Mouse (Mus musculus) CH12.LX (cell line): ENCODE results near the gene Flt1.

Experiments
- BHLHE40 ChIP-seq: IDR thresholded peaks from 2 replicates; pipeline ENCODE4 v1.6.1; 2011; ENCODE audit warnings: mild to moderate bottlenecking, low read depth, low read length, improper control_type of control experiment
- EP300 ChIP-seq: IDR thresholded peaks from 2 replicates; pipeline ENCODE4 v1.6.1; 2011; ENCODE audit warnings: low read length, improper control_type of control experiment
- MAZ ChIP-seq: IDR thresholded peaks from 2 replicates; pipeline ENCODE4 v1.6.1; 2012; ENCODE audit warnings: low read depth, mild to moderate bottlenecking, inconsistent platforms, low read length, improper control_type of control experiment, moderate library complexity
- POLR2A ChIP-seq: IDR thresholded peaks from 2 replicates; pipeline ENCODE4 v1.6.1; 2011; ENCODE audit warnings: low read depth, mild to moderate bottlenecking, improper control_type of control experiment, low read length
- RAD21 ChIP-seq: IDR thresholded peaks from 2 replicates; pipeline ENCODE4 v1.6.1; 2011; ENCODE audit warnings: low read depth, mild to moderate bottlenecking, low read length, improper control_type of control experiment, moderate library complexity
- ZNF384 ChIP-seq: IDR thresholded peaks from 2 replicates; pipeline ENCODE4 v1.6.1; 2012; ENCODE audit warnings: low read depth, low read length, improper control_type of control experiment, inconsistent platforms

DNA sequence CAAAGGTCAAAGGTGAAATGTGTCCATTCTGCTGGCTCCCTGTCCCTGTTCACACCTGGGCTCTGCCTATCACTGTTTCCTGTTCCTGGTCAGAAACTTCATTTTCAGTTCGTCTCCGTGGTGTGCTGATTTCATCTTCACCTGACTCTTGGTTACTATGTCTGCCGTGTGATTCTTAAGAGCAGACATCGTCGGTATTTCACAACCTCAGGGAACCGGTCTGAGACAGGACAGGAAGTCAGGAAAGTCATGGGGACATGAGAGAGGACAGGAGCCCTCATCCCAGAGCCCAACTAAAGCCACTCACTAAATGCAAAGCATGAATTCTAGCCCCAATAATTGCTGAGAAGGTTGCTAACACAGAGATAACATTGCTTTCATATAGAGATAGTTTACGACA is 49.4 kb upstream of the Flt1 start:
- TF ChIP-seq BHLHE40 (no peak), ZNF384 (no peak), POLR2A (no peak), EP300 (no peak), MAZ (no peak), RAD21 (no peak)
